Mouse (Mus musculus): ENCODE results near the gene Vangl2.

DNA sequence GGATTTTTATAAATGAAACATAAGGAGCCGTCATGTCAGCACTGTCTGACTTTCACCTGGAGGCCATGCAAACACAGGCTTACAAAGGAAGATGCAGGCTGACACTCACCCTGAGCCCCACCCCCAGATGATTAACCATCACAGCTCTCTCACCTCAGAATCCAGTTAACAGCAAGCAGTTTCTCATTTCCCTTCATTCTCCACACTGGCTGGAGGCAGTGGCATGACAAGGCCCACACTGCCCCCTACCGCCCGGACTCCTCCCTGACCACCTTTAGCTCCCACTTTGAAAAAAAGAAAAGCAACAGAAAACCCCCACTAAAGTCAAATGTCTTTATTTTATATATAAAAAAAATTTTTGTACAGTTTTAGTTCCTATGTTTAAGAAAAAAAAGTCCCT is 27.6 kb downstream of the Vangl2 start:
- TF ChIP-seq CTCF (IDR thresholded peaks at IDR 0.05; ENCODE audit: insufficient read depth, low read length) (peak; percentile 68), POLR2A (IDR thresholded peaks at IDR 0.05; ENCODE audit: borderline replicate concordance, extremely low read depth, low read depth, low read length) (no peak)
